Mouse (Mus musculus) natural killer cell, adult 2 months (primary cell): Measurements from ENCODE around the gene Fosl2.
A peak's percentile ranks its signal among the peaks of the same experiment; 100 is the strongest.
"Not testable (repeated sequence)": the region's sequence is repeated elsewhere in the genome, so short reads cannot be mapped to it uniquely, and the experiment has no call there.

Source experiments
- DNase-seq, 2 experiments: peaks; one replicate each; pipeline ENCODE4 v3.0.0; 2022; ENCODE audit warnings: low spot score in 2 of 2

Fosl2 gene

GRCm38 (mm10) chr5:32177737-32178136 is 42.1 kb downstream of the Fosl2 start:
- no peak for DNase-seq

DNA sequence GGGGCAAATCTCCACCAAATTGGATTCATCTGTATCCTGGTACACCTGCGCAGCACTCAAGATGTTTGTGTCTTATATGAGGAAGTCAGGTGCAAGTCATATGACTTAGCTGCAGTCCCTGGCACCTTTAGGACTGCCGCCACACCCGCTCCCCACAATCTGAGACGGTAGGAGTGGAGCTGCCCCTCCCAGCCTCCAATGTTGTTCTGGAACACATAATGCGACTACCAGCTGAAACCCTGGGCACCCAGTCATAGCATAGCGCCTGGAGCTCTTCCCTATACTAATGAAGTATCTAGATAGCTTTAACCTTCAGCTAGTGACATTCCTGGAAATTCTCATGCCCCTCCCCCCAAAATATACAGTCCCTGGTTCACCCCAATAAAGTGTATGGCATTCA is 43.1 kb downstream of the Fosl2 start:
- DNase-seq: not testable (repeated sequence)

DNA sequence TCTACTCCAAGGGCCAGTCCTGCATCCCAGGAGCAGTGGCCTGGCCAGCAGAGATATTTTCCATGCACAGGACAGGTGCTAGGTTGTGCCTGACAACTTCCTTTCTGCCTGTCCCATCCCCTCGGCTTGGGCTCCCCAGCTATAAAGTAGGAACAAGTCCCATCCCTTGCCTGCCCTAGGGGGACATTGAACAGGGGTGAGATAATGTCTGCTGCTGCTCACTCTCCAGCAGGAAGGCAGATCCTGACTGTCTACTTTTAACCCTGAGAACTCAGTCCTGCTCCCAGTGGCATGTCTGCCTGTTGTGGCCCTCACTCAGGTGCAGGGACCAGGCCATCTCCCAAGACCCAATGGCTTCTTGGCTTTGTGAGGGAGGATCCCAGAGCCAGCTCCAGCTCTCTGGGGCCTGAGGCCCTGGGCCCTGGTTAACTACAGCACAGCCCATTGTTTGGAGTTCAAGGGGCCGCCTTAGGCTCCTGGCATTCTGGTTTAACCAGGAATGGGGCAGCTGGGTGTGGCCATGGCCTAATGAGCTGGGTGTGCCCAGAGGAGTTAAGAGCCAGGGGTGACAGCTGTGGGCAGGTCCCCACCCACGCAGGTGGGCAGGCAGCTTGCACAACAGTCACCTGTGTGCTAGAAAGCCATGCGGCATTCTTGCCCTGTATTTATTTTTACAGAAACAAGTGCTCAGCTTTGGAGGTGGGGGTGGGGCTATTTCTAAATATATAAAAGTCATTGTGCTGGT is 47.5 kb downstream of the Fosl2 start:
- no peak for DNase-seq

- DNase-seq: no peak
Observed at GRCm38 (mm10) chr5:32187717-32188116, 52.1 kb downstream of the Fosl2 start.

GRCm38 (mm10) chr5:32191259-32191658 is 55.7 kb downstream of the Fosl2 start:
- DNase-seq: no peak

- DNase-seq: no peak
Observed at GRCm38 (mm10) chr5:32192016-32192845, 56.6 kb downstream of the Fosl2 start.

- DNase-seq: no peak
Observed at GRCm38 (mm10) chr5:32194236-32194635, 58.6 kb downstream of the Fosl2 start.

- DNase-seq: no peak
Observed at GRCm38 (mm10) chr5:32195857-32196609, 60.4 kb downstream of the Fosl2 start.

- peak; percentile 84 to 88 for DNase-seq
Observed at GRCm38 (mm10) chr5:32197698-32198097, 62.1 kb downstream of the Fosl2 start.

DNA sequence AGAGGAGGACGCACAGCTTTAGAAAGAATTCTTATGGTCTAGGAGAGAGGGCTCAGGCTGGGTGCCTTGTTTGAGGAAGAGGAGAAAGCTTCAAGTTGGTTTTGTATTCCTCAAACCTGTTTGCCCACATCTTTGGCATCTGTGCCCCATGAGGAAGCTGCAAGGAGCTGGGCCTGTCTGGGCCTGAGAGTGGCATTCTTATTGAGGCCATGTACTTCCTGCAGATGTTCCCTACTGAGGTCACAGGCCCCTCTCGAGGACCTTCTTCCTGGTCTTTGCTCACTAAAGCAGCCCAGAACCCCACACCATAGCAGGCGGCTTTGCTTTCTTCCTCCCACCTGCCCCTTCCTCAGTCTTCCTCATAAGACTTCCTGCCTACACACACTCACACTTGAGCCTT is 63.5 kb downstream of the Fosl2 start:
- DNase-seq: no peak

GRCm38 (mm10) chr5:32199594-32199993 is 64.0 kb downstream of the Fosl2 start:
- DNase-seq: no peak

DNA sequence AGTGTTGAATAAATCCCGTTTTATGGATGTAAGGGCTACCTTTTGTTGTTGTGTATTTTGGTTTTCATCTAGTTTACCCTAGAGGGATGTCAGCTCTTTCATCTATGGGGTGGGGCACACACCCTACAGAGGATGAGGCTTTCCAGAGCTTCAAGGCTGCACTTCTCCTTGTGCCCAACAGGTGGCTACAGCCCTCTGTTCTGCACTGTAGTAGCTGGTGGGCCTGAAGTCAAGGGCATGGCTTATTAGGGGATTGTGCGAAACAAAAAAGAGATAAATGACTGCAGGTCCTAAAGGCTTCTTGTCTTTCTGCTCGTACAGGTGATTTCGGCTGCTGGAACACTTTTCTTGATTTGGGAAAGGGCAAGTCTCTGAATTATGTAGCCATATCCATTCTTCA is 69.1 kb downstream of the Fosl2 start:
- DNase-seq: no peak

GRCm38 (mm10) chr5:32206726-32207125 is 71.1 kb downstream of the Fosl2 start:
- no peak for DNase-seq
